14 mouse cellular contexts compared by ENCODE assay signal in genomic region chr8:121214975-121215374, GRCm38 (mm10).
DNase-seq lines count a peak whose midpoint lies in the region; ATAC-seq and TF ChIP-seq lines count a peak whose summit lies in the region.
"Had no signal": no experiment of that assay in that cellular context is flagged by ENCODE, and none has a peak within 500 bp of the region (broad histone marks: within the 10 kb centered on the region; RNA-seq: fewer than 3 reads in every experiment).

No protein-coding gene starts in this region.

- H3K27me3 ChIP-seq in forebrain, postnatal 0 days (ENCODE audit: insufficient read depth, low read length): no peaks in the 10 kb centered on the region
- no peaks in the 10 kb centered on the region for H3K27me3 ChIP-seq in forebrain, embryonic 16.5 days (replicated peaks; ENCODE audit: control insufficient read depth, insufficient read depth, low read length)
- no peaks in the 10 kb centered on the region for H3K27me3 ChIP-seq in liver, embryonic 14.5 days (ENCODE audit: control insufficient read depth, insufficient read depth, low read length)
- peaks cover 5% of the 10 kb centered on the region; the same call in 1 of the 2 replicates for H3K27me3 ChIP-seq in liver, embryonic 11.5 days (replicated peaks; ENCODE audit: control insufficient read depth, insufficient read depth, low read length)
- H3K27me3 ChIP-seq in ES-Bruce4 (ENCODE audit: control insufficient read depth, insufficient read depth, low read length, poor library complexity, severe bottlenecking): no peaks in the 10 kb centered on the region

- no peak overlapping the region for H3K4me2 ChIP-seq in forebrain, postnatal 0 days (ENCODE audit: low read depth)
- H3K4me2 ChIP-seq in forebrain, embryonic 16.5 days (ENCODE audit: low read length): no peak overlapping the region
- H3K4me2 ChIP-seq in liver, embryonic 14.5 days (ENCODE audit: low read depth): no peak overlapping the region
- H3K4me2 ChIP-seq in liver, embryonic 11.5 days: no peak overlapping the region
- H3K4me2 ChIP-seq: midbrain, embryonic 11.5 days had no signal

- no peak for TF ChIP-seq POLR2A in ES-Bruce4 (IDR thresholded peaks at IDR 0.05; ENCODE audit: insufficient read depth, low read length)

- no peak for ATAC-seq in forebrain, postnatal 0 days
- ATAC-seq in forebrain, embryonic 16.5 days: no peak
- no peak for ATAC-seq in liver, embryonic 14.5 days (ENCODE audit: insufficient read depth)
- no peak for ATAC-seq in liver, embryonic 11.5 days (replicated peaks; ENCODE audit: low FRiP score)

- no peaks in the 10 kb centered on the region for H3K9me3 ChIP-seq in forebrain, postnatal 0 days (ENCODE audit: low read length)
- 0 out of 2 replicates have a peak, but pooled peaks cover 2% of the 10 kb centered on the region for H3K9me3 ChIP-seq in forebrain, embryonic 16.5 days (ENCODE audit: control insufficient read depth, low read length)
- H3K9me3 ChIP-seq in liver, embryonic 14.5 days (ENCODE audit: control insufficient read depth, low read length): no peaks in the 10 kb centered on the region
- H3K9me3 ChIP-seq in liver, embryonic 11.5 days (ENCODE audit: control insufficient read depth, low read length): no peaks in the 10 kb centered on the region
- H3K9me3 ChIP-seq in ES-Bruce4 (replicated peaks; ENCODE audit: control insufficient read depth, insufficient read depth, low read length, poor library complexity, severe bottlenecking): no peaks in the 10 kb centered on the region

- WGBS in forebrain, postnatal 0 days: 79% methylated on average over 10 of the region's 10 CpGs
- 77% methylated on average over 10 of the region's 10 CpGs for WGBS in forebrain, embryonic 16.5 days
- 67% methylated on average over 10 of the region's 10 CpGs for WGBS in liver, embryonic 14.5 days (ENCODE audit: insufficient replicate concordance)
- 73% methylated on average over 10 of the region's 10 CpGs for WGBS in liver, embryonic 11.5 days

- DNase-seq in forebrain, postnatal 0 days: no peak
- DNase-seq in liver, embryonic 14.5 days (ENCODE audit: low read depth in 3 of 3, low spot score in 3 of 3): no peak
- DNase-seq in liver, embryonic 11.5 days (ENCODE audit: low spot score): no peak
- DNase-seq in induced T-regulatory cell, adult 2 months (ENCODE audit: low read depth): peak; percentile 25
- no peak for DNase-seq in adrenal gland, postnatal 36 days
- no peak for DNase-seq in layer of hippocampus, adult 8-10 months (ENCODE audit: low spot score in 2 of 2)
- DNase-seq: cerebellum, adult 18-20 months; heart, adult 18-20 months; heart, postnatal 36 days; lung, adult 18-20 months; thymus, postnatal 36 days had no signal

- H3K9ac ChIP-seq in forebrain, postnatal 0 days: no peak overlapping the region
- no peak overlapping the region for H3K9ac ChIP-seq in forebrain, embryonic 16.5 days (replicated peaks; ENCODE audit: low read depth, low read length)
- H3K9ac ChIP-seq in liver, embryonic 14.5 days (replicated peaks): no peak overlapping the region
- no peak overlapping the region for H3K9ac ChIP-seq in liver, embryonic 11.5 days (ENCODE audit: low read depth, low read length)
- no peak overlapping the region for H3K9ac ChIP-seq in ES-Bruce4 (ENCODE audit: low read depth, poor library complexity, severe bottlenecking)

- peak; percentile 40; the same call in 1 of the 2 replicates for TF ChIP-seq CTCF in forebrain, postnatal 0 days (IDR thresholded peaks at IDR 0.05; ENCODE audit: low read depth)
- TF ChIP-seq CTCF in liver, embryonic 14.5 days (IDR thresholded peaks at IDR 0.05; ENCODE audit: low read depth): peak; percentile 74
- TF ChIP-seq CTCF in ES-Bruce4 (IDR thresholded peaks at IDR 0.05; ENCODE audit: low read depth, low read length): peak; percentile 87

- no peak overlapping the region for H3K27ac ChIP-seq in forebrain, postnatal 0 days (ENCODE audit: low read depth, low read length)
- no peak overlapping the region for H3K27ac ChIP-seq in forebrain, embryonic 16.5 days (ENCODE audit: low read length)
- H3K27ac ChIP-seq in liver, embryonic 14.5 days: no peak overlapping the region
- no peak overlapping the region for H3K27ac ChIP-seq in liver, embryonic 11.5 days (ENCODE audit: low read depth, low read length)
- no peak overlapping the region for H3K27ac ChIP-seq in ES-Bruce4 (ENCODE audit: insufficient read depth, low read length)

- H3K4me1 ChIP-seq in forebrain, postnatal 0 days (ENCODE audit: insufficient read depth): no peaks in the 10 kb centered on the region
- H3K4me1 ChIP-seq in forebrain, embryonic 16.5 days (replicated peaks; ENCODE audit: control insufficient read depth, insufficient read depth, low read length): 0 out of 2 replicates have a peak, but pooled peaks cover 1% of the 10 kb centered on the region
- no peaks in the 10 kb centered on the region for H3K4me1 ChIP-seq in liver, embryonic 14.5 days (replicated peaks; ENCODE audit: control insufficient read depth in 2 of 2, insufficient read depth in 2 of 2, low read length in 1 of 2)
- peaks cover 3% of the 10 kb centered on the region; the same call in 1 of the 2 replicates for H3K4me1 ChIP-seq in liver, embryonic 11.5 days (replicated peaks; ENCODE audit: control insufficient read depth, insufficient read depth, low read length)
- no peaks in the 10 kb centered on the region for H3K4me1 ChIP-seq in ES-Bruce4 (ENCODE audit: control insufficient read depth, insufficient read depth, low read length)

- no peak overlapping the region for H3K4me3 ChIP-seq in forebrain, postnatal 0 days (ENCODE audit: low read depth, low read length)
- no peak overlapping the region for H3K4me3 ChIP-seq in forebrain, embryonic 16.5 days (replicated peaks; ENCODE audit: low read length)
- no peak overlapping the region for H3K4me3 ChIP-seq in liver, embryonic 14.5 days (ENCODE audit: insufficient read depth in 1 of 2, low read depth in 2 of 2, low read length in 2 of 2)
- no peak overlapping the region for H3K4me3 ChIP-seq in liver, embryonic 11.5 days (ENCODE audit: low read depth, low read length)
- H3K4me3 ChIP-seq in ES-Bruce4 (ENCODE audit: low read depth, low read length): no peak overlapping the region

- H3K36me3 ChIP-seq in forebrain, postnatal 0 days (ENCODE audit: insufficient read depth): no peaks in the 10 kb centered on the region
- no peaks in the 10 kb centered on the region for H3K36me3 ChIP-seq in forebrain, embryonic 16.5 days (ENCODE audit: control insufficient read depth, insufficient read depth)
- H3K36me3 ChIP-seq in liver, embryonic 14.5 days (replicated peaks; ENCODE audit: control insufficient read depth, insufficient read depth, low read depth): no peaks in the 10 kb centered on the region
- no peaks in the 10 kb centered on the region for H3K36me3 ChIP-seq in liver, embryonic 11.5 days (ENCODE audit: control insufficient read depth, insufficient read depth, low read length)
- no peaks in the 10 kb centered on the region for H3K36me3 ChIP-seq in ES-Bruce4 (ENCODE audit: control insufficient read depth, insufficient read depth, low read length, poor library complexity, severe bottlenecking)

- no peak for TF ChIP-seq EP300 in liver, embryonic 14.5 days (IDR thresholded peaks at IDR 0.05; ENCODE audit: low read depth)
- no peak for TF ChIP-seq EP300 in ES-Bruce4 (IDR thresholded peaks at IDR 0.05; ENCODE audit: insufficient read depth, low read depth, low read length)
